Mouse (Mus musculus): ENCODE measurements around the gene Atxn3. TPM values are rescaled to one million over a fixed set of nuclear protein-coding genes. Genes with fewer than 3 reads are reported as not detected.

Atxn3 gene
- total RNA-seq, 2 experiments from 2014 or later, result 19.3 to 20.3 TPM

- no peak for DNase-seq (ENCODE audit: low spot score in 2 of 2)
These were observed 64.8 kb downstream of the Atxn3 start for GRCm38 (mm10) chr12:101893296-101893695.

GRCm38 (mm10) chr12:101892832-101893231, 65.2 kb downstream of the Atxn3 start:
- no peak for DNase-seq (ENCODE audit: low spot score in 2 of 2)

GRCm38 (mm10) chr12:101891066-101891465, 67.0 kb downstream of the Atxn3 start:
- no peak for DNase-seq (ENCODE audit: low spot score in 2 of 2)

- no peak for DNase-seq (ENCODE audit: low spot score in 2 of 2)
These were observed 68.7 kb downstream of the Atxn3 start for GRCm38 (mm10) chr12:101889351-101889750.

- no peak for DNase-seq (ENCODE audit: low spot score in 2 of 2)
These were observed 69.7 kb downstream of the Atxn3 start for GRCm38 (mm10) chr12:101888312-101888711.

GRCm38 (mm10) chr12:101884926-101885325, 73.1 kb downstream of the Atxn3 start:
- no peak for DNase-seq (ENCODE audit: low spot score in 2 of 2)

GRCm38 (mm10) chr12:101876374-101876773, 81.7 kb downstream of the Atxn3 start:
- DNase-seq (ENCODE audit: low spot score in 2 of 2), result no peak

- no peak for DNase-seq (ENCODE audit: low spot score in 2 of 2)
These were observed 82.9 kb downstream of the Atxn3 start for GRCm38 (mm10) chr12:101875107-101875506.

Other genes with a start within 250 kb of the Atxn3 start
- 1 to 10 TPM; 1.4 to 2.2 TPM for gene Tc2n, start 239.7 kb downstream of the Atxn3 start, total RNA-seq (2021)
- gene Fbln5, start 139.2 kb downstream of the Atxn3 start, total RNA-seq (2021), result 10 to 100 TPM; 78.4 to 96.9 TPM
- gene Trip11, start 45.0 kb downstream of the Atxn3 start, total RNA-seq (2021), result 10 to 100 TPM; 32.0 to 36.9 TPM
- gene Cpsf2, start 17.7 kb upstream of the Atxn3 start, total RNA-seq (2021), result 10 to 100 TPM; 35.1 to 35.7 TPM
- under 1 TPM; 0.48 to 0.93 TPM for gene Slc24a4, start 170.5 kb upstream of the Atxn3 start, total RNA-seq (2021)

Measured in adrenal gland, postnatal 4 days (tissue).